Mouse (Mus musculus) embryonic facial prominence, embryonic 14.5 days (tissue): Measurements from ENCODE around the gene Rabep2. TPM values are rescaled to one million over a fixed set of nuclear protein-coding genes. Genes with fewer than 3 reads are reported as not detected.
"Not testable (repeated sequence)": the region's sequence is repeated elsewhere in the genome, so short reads cannot be mapped to it uniquely, and the experiment has no call there.

Experiments used
- ATAC-seq: fragments of 200-750 bp; cut with Nextera tagmentation; 2 replicates; pipeline ENCODE4 v1.8.0; 2017; ENCODE audit warnings: low read depth, moderate number of reproducible peaks, moderate TSS enrichment
- DNase-seq: peaks from one replicate; pipeline ENCODE4 v3.0.0-alpha.2; 2015; ENCODE audit warnings: low spot score
- H3K27ac ChIP-seq: fragments of 300-500 bp; sonication (generic); replicated peaks from 2 replicates; pipeline ENCODE4 v1.5.1; 2014; ENCODE audit warnings: low read depth, mild to moderate bottlenecking, low read length, moderate library complexity
- H3K27me3 ChIP-seq: fragments of 300-500 bp; sonication (generic); replicated peaks from 2 replicates; pipeline ENCODE4 v1.6.1; 2014; ENCODE audit warnings: low read length; ENCODE audit not compliant: control insufficient read depth, insufficient read depth
- H3K36me3 ChIP-seq: fragments of 300-500 bp; sonication (generic); 2 replicates; pipeline ENCODE4 v1.6.1; 2014; ENCODE audit warnings: low read length, mixed read lengths; ENCODE audit not compliant: control insufficient read depth, insufficient read depth
- H3K4me1 ChIP-seq: fragments of 300-500 bp; sonication (generic); 2 replicates; pipeline ENCODE4 v1.6.1; 2014; ENCODE audit warnings: antibody characterized with exemption, low read length; ENCODE audit not compliant: control insufficient read depth, insufficient read depth
- H3K4me2 ChIP-seq: fragments of 300-500 bp; sonication (generic); 2 replicates; pipeline ENCODE4 v1.6.1; 2014; ENCODE audit warnings: low read depth, mild to moderate bottlenecking, low read length, moderate library complexity, mixed read lengths
- H3K4me3 ChIP-seq: fragments of 300-500 bp; sonication (generic); 2 replicates; pipeline ENCODE4 v1.5.1; 2014; ENCODE audit warnings: low read depth, mild to moderate bottlenecking, low read length
- H3K9ac ChIP-seq: fragments of 300-500 bp; sonication (generic); 2 replicates; pipeline ENCODE4 v1.6.1; 2014; ENCODE audit warnings: low read depth, mild to moderate bottlenecking, low read length, moderate library complexity, mixed read lengths
- H3K9me3 ChIP-seq: fragments of 300-500 bp; sonication (generic); 2 replicates; pipeline ENCODE4 v1.6.1; 2016; ENCODE audit warnings: low read length; ENCODE audit not compliant: control insufficient read depth
- WGBS: fragments of 180-500 bp; shearing (Covaris S2); extraction: QIAGEN DNeasy Blood & Tissue Kit; methylation state at CpG from one replicate; pipeline ENCODE4 v1.1.7; 2014; 5-methylcytosine and 5-hydroxymethylcytosine counted together
- polyA plus RNA-seq: library from polyadenylated mRNA; unstranded; fragments of >200 nt; fragmentation: Nextera tagmentation; extraction: Ambion mirVana; gene quantifications from 2 replicates; pipeline ENCODE4 v1.2.1, GENCODE M21; 2014

Rabep2 gene
- polyA plus RNA-seq, 1 experiment from 2014 or later = 26.4 TPM

- not testable (repeated sequence) for H3K27ac ChIP-seq, H3K9ac ChIP-seq, H3K4me1 ChIP-seq, H3K4me3 ChIP-seq, H3K27me3 ChIP-seq, H3K4me2 ChIP-seq, H3K36me3 ChIP-seq, H3K9me3 ChIP-seq, ATAC-seq, DNase-seq
- WGBS = 74% methylated on average over 8 of the region's 8 CpGs
Measured at GRCm38 (mm10) chr7:126402518-126402917, 26.0 kb upstream of the Rabep2 start.

GRCm38 (mm10) chr7:126408686-126409085 lies 19.9 kb upstream of the Rabep2 start:
- ATAC-seq = no peak
- 75% methylated on average over 2 of the region's 2 CpGs for WGBS

GRCm38 (mm10) chr7:126411061-126411460 lies 17.5 kb upstream of the Rabep2 start:
- no peaks in the 10 kb centered on the region for H3K9me3 ChIP-seq

More at GRCm38 (mm10) chr7:126408686-126409085, 19.9 kb upstream of the Rabep2 start:
- Histone ChIP-seq H3K9me3 (no peaks in the 10 kb centered on the region), H3K27me3 (no peaks in the 10 kb centered on the region), H3K4me3 (no peak overlapping the region), H3K4me1 (no peaks in the 10 kb centered on the region), H3K27ac (no peak overlapping the region), H3K9ac (no peak overlapping the region), H3K36me3 (no peaks in the 10 kb centered on the region), H3K4me2 (no peak overlapping the region)
- no peak for DNase-seq

GRCm38 (mm10) chr7:126414725-126415124 lies 13.8 kb upstream of the Rabep2 start, which contains the start of gene Cd19:
Gene Cd19 (minus strand): TSS chr7:126414889.
- Histone ChIP-seq H3K4me2 (no peak within 1 kb of the TSS), H3K4me1 (no peaks in the 10 kb centered on the region), H3K27ac (no peak within 1 kb of the TSS), H3K9me3 (no peaks in the 10 kb centered on the region), H3K36me3 (no peaks in the 10 kb centered on the region), H3K9ac (no peak within 1 kb of the TSS), H3K4me3 (no peak within 1 kb of the TSS), H3K27me3 (no peaks in the 10 kb centered on the region)
- 87% methylated on average over 6 of the region's 6 CpGs for WGBS
- DNase-seq = no peak
- no peak for ATAC-seq

More at GRCm38 (mm10) chr7:126411061-126411460, 17.5 kb upstream of the Rabep2 start:
- H3K4me1 ChIP-seq = no peaks in the 10 kb centered on the region
- WGBS = 93% methylated on average over 4 of the region's 4 CpGs
- no peaks in the 10 kb centered on the region for H3K36me3 ChIP-seq
- no peak overlapping the region for H3K4me3 ChIP-seq
- ATAC-seq (no peak), DNase-seq (no peak)
- H3K9ac ChIP-seq = no peak overlapping the region
- no peaks in the 10 kb centered on the region for H3K27me3 ChIP-seq
- H3K27ac ChIP-seq = no peak overlapping the region
- no peak overlapping the region for H3K4me2 ChIP-seq

GRCm38 (mm10) chr7:126416615-126417014 lies 11.9 kb upstream of the Rabep2 start:
- Histone ChIP-seq H3K4me1 (no peaks in the 10 kb centered on the region), H3K9ac (no peak overlapping the region), H3K4me2 (no peak overlapping the region), H3K36me3 (no peaks in the 10 kb centered on the region), H3K27me3 (no peaks in the 10 kb centered on the region), H3K4me3 (no peak overlapping the region), H3K27ac (no peak overlapping the region), H3K9me3 (no peaks in the 10 kb centered on the region)
- ATAC-seq (no peak; the same call in 1 of the 2 replicates), DNase-seq (no peak)
- WGBS = 51% methylated on average over 2 of the region's 2 CpGs

GRCm38 (mm10) chr7:126417045-126417444 lies 11.5 kb upstream of the Rabep2 start:
- Histone ChIP-seq H3K9me3 (no peaks in the 10 kb centered on the region), H3K36me3 (no peaks in the 10 kb centered on the region), H3K4me2 (no peak overlapping the region), H3K27me3 (no peaks in the 10 kb centered on the region), H3K4me3 (no peak overlapping the region), H3K4me1 (no peaks in the 10 kb centered on the region), H3K27ac (no peak overlapping the region), H3K9ac (no peak overlapping the region)
- DNase-seq (peak; percentile 40), ATAC-seq (peak; percentile 71; the same call in 1 of the 2 replicates)
- 35% methylated on average over 8 of the region's 8 CpGs for WGBS

- Histone ChIP-seq H3K4me1 (no peaks in the 10 kb centered on the region), H3K9ac (no peak overlapping the region)
Measured at GRCm38 (mm10) chr7:126417606-126418005, 11.0 kb upstream of the Rabep2 start.

GRCm38 (mm10) chr7:126418496-126418895 lies 10.1 kb upstream of the Rabep2 start:
- Histone ChIP-seq H3K27me3 (no peaks in the 10 kb centered on the region), H3K9me3 (no peaks in the 10 kb centered on the region), H3K36me3 (no peaks in the 10 kb centered on the region), H3K4me1 (no peaks in the 10 kb centered on the region), H3K9ac (no peak overlapping the region), H3K4me2 (no peak overlapping the region), H3K27ac (no peak overlapping the region), H3K4me3 (no peak overlapping the region)
- no peak for ATAC-seq
- 62% methylated on average over 3 of the region's 3 CpGs for WGBS
- peak; percentile 6 for DNase-seq

More at GRCm38 (mm10) chr7:126417606-126418005, 11.0 kb upstream of the Rabep2 start:
- H3K9me3 ChIP-seq = no peaks in the 10 kb centered on the region
- 79% methylated on average over 4 of the region's 4 CpGs for WGBS
- H3K4me3 ChIP-seq = no peak overlapping the region
- H3K36me3 ChIP-seq = no peaks in the 10 kb centered on the region
- H3K27ac ChIP-seq = no peak overlapping the region
- no peaks in the 10 kb centered on the region for H3K27me3 ChIP-seq
- DNase-seq (no peak), ATAC-seq (no peak)
- no peak overlapping the region for H3K4me2 ChIP-seq

GRCm38 (mm10) chr7:126421756-126422155 lies 6.8 kb upstream of the Rabep2 start:
- Histone ChIP-seq H3K9ac (no peak overlapping the region), H3K4me1 (no peaks in the 10 kb centered on the region), H3K36me3 (no peaks in the 10 kb centered on the region), H3K27me3 (no peaks in the 10 kb centered on the region), H3K4me2 (no peak overlapping the region), H3K27ac (no peak overlapping the region), H3K9me3 (peaks cover 3% of the 10 kb centered on the region; the same call in 1 of the 2 replicates), H3K4me3 (no peak overlapping the region)
- 84% methylated on average over 5 of the region's 5 CpGs for WGBS
- no peak for ATAC-seq
- no peak for DNase-seq
